Mouse (Mus musculus) E14TG2a.4 (cell line): ENCODE data around the gene Eno1.

Source experiments
- CTCF ChIP-seq: conservative IDR thresholded peaks from 2 replicates; pipeline ENCODE4 v1.5.1; 2014; ENCODE audit warnings: low read length
- POU5F1 ChIP-seq: IDR thresholded peaks from 2 replicates; pipeline ENCODE4 v1.6.1; 2014; ENCODE audit warnings: low read length, borderline replicate concordance

DNA sequence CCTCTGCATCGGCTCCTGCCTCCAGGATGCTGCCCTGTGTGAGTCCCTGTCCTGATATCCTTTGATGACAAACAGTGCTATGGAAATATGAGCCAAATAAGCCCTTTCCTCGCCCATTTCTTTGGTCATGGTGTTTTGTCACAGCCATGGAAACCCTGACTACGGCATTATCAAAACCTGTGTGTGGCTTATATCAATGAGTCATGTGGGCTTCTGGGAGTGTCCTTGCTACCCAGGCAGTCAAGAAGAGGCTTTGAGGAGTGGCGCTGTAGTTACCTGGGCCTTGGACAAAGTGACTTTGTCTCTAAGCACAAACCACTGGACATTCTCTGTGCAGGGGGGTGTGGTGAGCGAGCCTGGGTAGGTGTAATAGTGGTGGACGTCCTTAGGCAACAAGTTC, 44.3 kb upstream of the Eno1 start:
- no peak for TF ChIP-seq CTCF
- no peak for TF ChIP-seq POU5F1
